Mouse (Mus musculus): Measurements from ENCODE around the gene Fnbp1l. TPM values are rescaled to one million over a fixed set of nuclear protein-coding genes. Genes with fewer than 3 reads are reported as not detected.
A peak's percentile ranks its signal among the peaks of the same experiment; 100 is the strongest.

Fnbp1l gene
- total and polyA plus RNA-seq, 2 experiments from 2014 or later, result 11.9 to 18.0 TPM

DNA sequence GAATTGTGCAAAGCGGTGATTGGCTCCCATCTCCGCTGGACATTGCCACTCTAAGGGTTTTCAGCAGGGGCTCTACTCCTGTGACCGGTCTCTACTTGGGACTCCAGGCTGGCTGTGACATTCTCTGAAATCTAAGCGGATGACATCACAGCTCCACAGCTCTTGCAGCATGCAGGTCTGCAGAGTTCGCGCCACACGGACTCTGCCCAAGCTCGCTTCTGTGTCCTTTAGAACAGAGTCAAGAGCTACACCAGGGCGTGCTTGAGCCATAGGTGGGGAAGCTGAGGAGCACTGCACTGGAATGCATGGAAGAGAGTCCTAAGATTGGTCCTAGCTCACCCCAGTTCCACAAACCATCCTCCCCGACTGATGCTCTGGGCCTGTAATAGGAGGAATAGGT lies 9.0 kb upstream of the Fnbp1l start:
- 86% methylated on average over 10 of the region's 10 CpGs for WGBS
- Histone ChIP-seq H3K27ac (ENCODE audit: low read depth) (no peak overlapping the region), H3K9ac (replicated peaks; ENCODE audit: low read depth, low read length) (no peak overlapping the region), H3K9me3 (replicated peaks; ENCODE audit: control insufficient read depth, low read length) (no peaks in the 10 kb centered on the region), H3K4me3 (ENCODE audit: low read depth, low read length) (no peak overlapping the region), H3K4me2 (ENCODE audit: low read depth, low read length) (no peak overlapping the region), H3K36me3 (replicated peaks; ENCODE audit: control insufficient read depth, insufficient read depth, low read length) (no peaks in the 10 kb centered on the region), H3K27me3 (ENCODE audit: control insufficient read depth, insufficient read depth, low read length) (no peaks in the 10 kb centered on the region), H3K4me1 (ENCODE audit: control insufficient read depth, insufficient read depth) (no peaks in the 10 kb centered on the region)
- DNase-seq (ENCODE audit: low spot score) (no peak), ATAC-seq (ENCODE audit: insufficient read depth, low read depth) (no peak)
- TF ChIP-seq CTCF (IDR thresholded peaks at IDR 0.05; ENCODE audit: low read depth), result no peak
- TF ChIP-seq EP300 (IDR thresholded peaks at IDR 0.05; ENCODE audit: low read depth), result no peak

DNA sequence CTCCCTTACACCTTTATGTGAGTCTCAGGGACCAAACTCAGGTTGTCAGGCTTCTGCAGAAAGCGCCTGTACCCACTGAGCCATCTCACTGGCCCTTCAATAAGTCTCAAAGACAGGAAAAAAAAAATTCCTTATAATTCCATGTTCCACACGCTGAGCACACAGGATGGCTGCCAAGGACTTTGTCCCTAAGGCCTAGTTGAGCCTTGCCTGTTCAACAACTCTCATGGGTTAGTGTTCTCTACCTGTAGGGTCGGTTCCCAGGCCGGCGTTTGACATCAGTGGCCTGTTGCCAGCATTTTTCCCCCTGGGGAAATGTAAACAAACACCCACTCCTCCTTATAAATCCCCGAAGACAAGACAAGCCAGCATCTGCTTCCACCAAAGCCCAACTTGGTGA lies 8.3 kb upstream of the Fnbp1l start:
- Histone ChIP-seq H3K9me3 (replicated peaks; ENCODE audit: control insufficient read depth, low read length) (no peaks in the 10 kb centered on the region), H3K4me3 (ENCODE audit: low read depth, low read length) (no peak overlapping the region), H3K27me3 (ENCODE audit: control insufficient read depth, insufficient read depth, low read length) (no peaks in the 10 kb centered on the region), H3K9ac (replicated peaks; ENCODE audit: low read depth, low read length) (no peak overlapping the region), H3K27ac (ENCODE audit: low read depth) (no peak overlapping the region), H3K36me3 (replicated peaks; ENCODE audit: control insufficient read depth, insufficient read depth, low read length) (no peaks in the 10 kb centered on the region), H3K4me1 (ENCODE audit: control insufficient read depth, insufficient read depth) (no peaks in the 10 kb centered on the region), H3K4me2 (ENCODE audit: low read depth, low read length) (no peak overlapping the region)
- TF ChIP-seq EP300 (IDR thresholded peaks at IDR 0.05; ENCODE audit: low read depth) (no peak), CTCF (IDR thresholded peaks at IDR 0.05; ENCODE audit: low read depth) (no peak)
- WGBS, result 83% methylated on average over 6 of the region's 6 CpGs
- no peak for DNase-seq (ENCODE audit: low spot score)
- ATAC-seq (ENCODE audit: insufficient read depth, low read depth), result no peak

DNA sequence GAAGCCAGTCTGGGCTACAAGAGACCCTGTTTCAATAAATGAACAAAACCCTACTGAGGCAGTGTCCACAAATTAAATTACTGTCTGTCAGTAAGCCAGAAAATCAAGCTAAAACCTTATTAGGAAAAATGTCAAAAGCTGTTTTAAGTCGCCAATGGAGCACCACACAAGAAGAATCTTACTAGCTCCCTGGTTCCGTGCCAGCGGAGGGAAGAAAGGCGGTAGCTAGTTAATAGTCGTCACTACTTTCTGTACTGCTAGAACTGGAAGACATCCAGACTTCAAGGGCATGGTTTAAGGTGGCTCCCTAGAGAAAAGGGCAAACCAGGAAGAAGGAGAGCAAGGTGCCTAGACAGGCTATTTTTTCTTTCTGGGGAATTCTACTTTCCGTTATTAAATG lies 5.1 kb upstream of the Fnbp1l start:
- ATAC-seq (ENCODE audit: insufficient read depth, low read depth), result no peak
- 44% methylated on average over 6 of the region's 6 CpGs for WGBS

DNA sequence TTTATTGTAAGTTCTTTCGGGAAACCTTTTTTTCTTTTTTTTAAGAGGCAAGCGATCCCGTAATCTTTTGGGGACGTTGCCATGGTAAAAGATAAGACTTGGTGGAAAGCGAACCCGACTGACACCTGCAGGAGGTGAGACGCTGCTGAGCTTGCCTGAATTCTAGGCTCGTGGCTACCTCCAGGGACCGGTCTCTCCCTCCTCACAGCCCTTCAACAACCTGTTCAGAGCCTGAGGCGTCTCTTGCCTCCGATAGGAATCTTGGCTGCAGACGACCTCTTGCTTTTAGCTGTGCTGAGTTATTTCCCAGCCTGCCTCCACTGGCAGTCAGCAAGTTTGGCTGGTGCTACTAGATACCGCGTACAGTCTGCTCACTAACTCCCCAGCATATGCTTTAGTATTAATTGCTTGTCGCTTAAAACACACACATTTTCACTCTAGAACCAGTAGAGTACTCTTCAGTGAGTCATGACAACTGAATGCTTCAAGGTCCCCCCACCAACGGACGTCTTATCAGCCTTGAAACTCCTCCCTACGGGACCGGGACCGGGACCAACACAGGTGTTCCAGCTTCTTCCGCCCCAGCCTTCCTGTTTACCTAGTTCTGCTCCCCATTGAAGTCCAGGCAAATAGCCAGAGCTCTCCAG lies 893 bp upstream of the Fnbp1l start:
- peak overlapping the region; percentile 95 for H3K4me3 ChIP-seq (ENCODE audit: low read depth, low read length)
- 0 out of 2 replicates have a peak, but pooled peaks cover 10% of the 10 kb centered on the region for H3K4me1 ChIP-seq (ENCODE audit: control insufficient read depth, insufficient read depth)
- no peaks in the 10 kb centered on the region for H3K9me3 ChIP-seq (replicated peaks; ENCODE audit: control insufficient read depth, low read length)
- peak overlapping the region; percentile 98 for H3K4me2 ChIP-seq (ENCODE audit: low read depth, low read length)
- under 1% methylated on average over 21 of the region's 21 CpGs for WGBS
- no peaks in the 10 kb centered on the region for H3K27me3 ChIP-seq (ENCODE audit: control insufficient read depth, insufficient read depth, low read length)
- no peaks in the 10 kb centered on the region for H3K36me3 ChIP-seq (replicated peaks; ENCODE audit: control insufficient read depth, insufficient read depth, low read length)
- H3K27ac ChIP-seq (ENCODE audit: low read depth), result peak overlapping the region; percentile 97
- H3K9ac ChIP-seq (replicated peaks; ENCODE audit: low read depth, low read length), result peak overlapping the region; percentile 96
- DNase-seq (ENCODE audit: low spot score) (peak; percentile 55), ATAC-seq (ENCODE audit: insufficient read depth, low read depth) (peak; percentile 21; the same call in 1 of the 2 replicates)
- TF ChIP-seq EP300 (IDR thresholded peaks at IDR 0.05; ENCODE audit: low read depth), result no peak
- TF ChIP-seq CTCF (IDR thresholded peaks at IDR 0.05; ENCODE audit: low read depth), result 0 out of 2 replicates have a peak, but pooled peaks have one; percentile 1

More for the DNA sequence above, 5.1 kb upstream of the Fnbp1l start:
- no peaks in the 10 kb centered on the region for H3K4me1 ChIP-seq (ENCODE audit: control insufficient read depth, insufficient read depth)
- TF ChIP-seq CTCF (IDR thresholded peaks at IDR 0.05; ENCODE audit: low read depth), result no peak
- H3K27ac ChIP-seq (ENCODE audit: low read depth), result no peak overlapping the region
- no peaks in the 10 kb centered on the region for H3K9me3 ChIP-seq (replicated peaks; ENCODE audit: control insufficient read depth, low read length)
- H3K36me3 ChIP-seq (replicated peaks; ENCODE audit: control insufficient read depth, insufficient read depth, low read length), result no peaks in the 10 kb centered on the region
- H3K4me2 ChIP-seq (ENCODE audit: low read depth, low read length), result peak overlapping the region; percentile 11; the same call in 1 of the 2 replicates
- no peaks in the 10 kb centered on the region for H3K27me3 ChIP-seq (ENCODE audit: control insufficient read depth, insufficient read depth, low read length)
- no peak overlapping the region for H3K4me3 ChIP-seq (ENCODE audit: low read depth, low read length)
- no peak overlapping the region for H3K9ac ChIP-seq (replicated peaks; ENCODE audit: low read depth, low read length)
- peak; percentile 29 for DNase-seq (ENCODE audit: low spot score)

DNA sequence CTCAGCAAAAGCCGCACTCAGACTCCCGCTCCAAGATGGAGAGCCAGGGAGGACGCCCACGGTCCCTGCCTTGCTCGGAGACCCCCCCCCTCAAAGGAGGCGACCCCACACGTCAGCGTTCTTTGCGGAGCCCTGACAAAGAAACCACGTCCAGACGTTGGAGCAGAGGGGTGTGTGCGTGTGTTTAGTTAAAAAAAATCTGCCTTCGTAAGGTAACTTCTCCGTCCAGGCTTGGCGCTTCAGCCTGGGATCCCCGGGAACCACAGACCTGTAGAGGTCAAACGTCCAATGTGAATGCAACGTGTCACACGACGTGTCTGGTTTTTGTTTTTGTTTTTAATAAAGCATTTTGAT lies 393 bp upstream of the Fnbp1l start:
- DNase-seq (ENCODE audit: low spot score) (no peak), ATAC-seq (ENCODE audit: insufficient read depth, low read depth) (peak; percentile 54)
- H3K4me1 ChIP-seq (ENCODE audit: control insufficient read depth, insufficient read depth), result 0 out of 2 replicates have a peak, but pooled peaks cover 12% of the 10 kb centered on the region
- TF ChIP-seq EP300 (IDR thresholded peaks at IDR 0.05; ENCODE audit: low read depth) (no peak), CTCF (IDR thresholded peaks at IDR 0.05; ENCODE audit: low read depth) (no peak)
- peak overlapping the region; percentile 97 for H3K27ac ChIP-seq (ENCODE audit: low read depth)
- 0% methylated on average over 20 of the region's 20 CpGs for WGBS
- H3K9me3 ChIP-seq (replicated peaks; ENCODE audit: control insufficient read depth, low read length), result no peaks in the 10 kb centered on the region
- no peaks in the 10 kb centered on the region for H3K36me3 ChIP-seq (replicated peaks; ENCODE audit: control insufficient read depth, insufficient read depth, low read length)
- peak overlapping the region; percentile 96 for H3K9ac ChIP-seq (replicated peaks; ENCODE audit: low read depth, low read length)
- no peaks in the 10 kb centered on the region for H3K27me3 ChIP-seq (ENCODE audit: control insufficient read depth, insufficient read depth, low read length)
- H3K4me2 ChIP-seq (ENCODE audit: low read depth, low read length), result peak overlapping the region; percentile 98
- peak overlapping the region; percentile 95 for H3K4me3 ChIP-seq (ENCODE audit: low read depth, low read length)

DNA sequence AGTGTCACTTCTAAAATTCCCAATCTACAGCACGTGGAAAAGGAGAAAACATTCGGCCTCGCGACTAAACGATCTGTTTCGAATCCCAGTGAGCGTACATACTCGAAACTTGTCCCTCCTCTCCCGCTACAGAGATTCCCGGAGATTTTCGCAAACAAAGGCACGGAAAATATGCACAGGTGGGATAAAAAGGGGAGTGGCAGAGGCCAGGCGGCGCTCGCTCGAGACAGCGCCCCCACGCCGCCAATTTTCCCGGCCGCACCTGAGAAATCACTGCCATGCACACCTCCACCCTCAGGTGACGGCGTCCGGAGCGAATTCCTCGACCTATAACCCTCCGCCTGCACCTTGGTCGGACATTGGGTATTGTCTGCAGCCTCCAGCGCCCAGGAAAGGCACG lies 1.1 kb downstream of the Fnbp1l start:
- Histone ChIP-seq H3K36me3 (replicated peaks; ENCODE audit: control insufficient read depth, insufficient read depth, low read length) (no peaks in the 10 kb centered on the region), H3K4me1 (ENCODE audit: control insufficient read depth, insufficient read depth) (0 out of 2 replicates have a peak, but pooled peaks cover 12% of the 10 kb centered on the region), H3K4me3 (ENCODE audit: low read depth, low read length) (peak overlapping the region; percentile 95), H3K27ac (ENCODE audit: low read depth) (no peak overlapping the region), H3K4me2 (ENCODE audit: low read depth, low read length) (peak overlapping the region; percentile 98), H3K9me3 (replicated peaks; ENCODE audit: control insufficient read depth, low read length) (no peaks in the 10 kb centered on the region), H3K9ac (replicated peaks; ENCODE audit: low read depth, low read length) (peak overlapping the region; percentile 96), H3K27me3 (ENCODE audit: control insufficient read depth, insufficient read depth, low read length) (no peaks in the 10 kb centered on the region)
- under 1% methylated on average over 30 of the region's 30 CpGs for WGBS
- DNase-seq (ENCODE audit: low spot score) (no peak), ATAC-seq (ENCODE audit: insufficient read depth, low read depth) (no peak)
- TF ChIP-seq EP300 (IDR thresholded peaks at IDR 0.05; ENCODE audit: low read depth) (no peak), CTCF (IDR thresholded peaks at IDR 0.05; ENCODE audit: low read depth) (0 out of 2 replicates have a peak, but pooled peaks have one; percentile 15)
